Mouse (Mus musculus) midbrain, postnatal 0 days (tissue): ENCODE measurements around the gene Sat2. TPM values are rescaled to one million over a fixed set of nuclear protein-coding genes. Genes with fewer than 3 reads are reported as not detected.
"Not testable (repeated sequence)": the region's sequence is repeated elsewhere in the genome, so short reads cannot be mapped to it uniquely, and the experiment has no call there.

ENCODE experiments used
- ATAC-seq: fragments of 200-750 bp; cut with Nextera tagmentation; 2 replicates; pipeline ENCODE4 v1.8.0; 2017; ENCODE audit warnings: moderate number of reproducible peaks, mild to moderate bottlenecking, moderate TSS enrichment, moderate library complexity; ENCODE audit not compliant: low FRiP score
- DNase-seq: peaks from one replicate; pipeline ENCODE4 v3.0.0-alpha.2; 2015; ENCODE audit warnings: low spot score
- H3K27ac ChIP-seq: fragments of 300-500 bp; sonication (generic); 2 replicates; pipeline ENCODE4 v1.5.1; 2014; ENCODE audit warnings: low read depth, mild to moderate bottlenecking, low read length, mixed read lengths
- H3K27me3 ChIP-seq: fragments of 300-500 bp; sonication (generic); 2 replicates; pipeline ENCODE4 v1.6.1; 2014; ENCODE audit warnings: low read length, control low read depth, mixed read lengths; ENCODE audit not compliant: insufficient read depth
- H3K36me3 ChIP-seq: fragments of 300-500 bp; sonication (generic); 2 replicates; pipeline ENCODE4 v1.6.1; 2014; ENCODE audit warnings: low read length, control low read depth, mixed read lengths; ENCODE audit not compliant: insufficient read depth
- H3K4me1 ChIP-seq: fragments of 300-500 bp; sonication (generic); 2 replicates; pipeline ENCODE4 v1.6.1; 2014; ENCODE audit warnings: mild to moderate bottlenecking, control low read depth, antibody characterized with exemption, low read length, mixed read lengths; ENCODE audit not compliant: insufficient read depth
- H3K4me2 ChIP-seq: fragments of 300-500 bp; sonication (generic); 2 replicates; pipeline ENCODE4 v1.6.1; 2014; ENCODE audit warnings: low read depth, mild to moderate bottlenecking, low read length, mixed read lengths; ENCODE audit not compliant: poor library complexity, severe bottlenecking
- H3K4me3 ChIP-seq: fragments of 300-500 bp; sonication (generic); 2 replicates; pipeline ENCODE4 v1.5.1; 2014; ENCODE audit warnings: low read depth, mild to moderate bottlenecking, low read length, moderate library complexity
- H3K9ac ChIP-seq: fragments of 300-500 bp; sonication (generic); replicated peaks from 2 replicates; pipeline ENCODE4 v1.6.1; 2014; ENCODE audit warnings: mild to moderate bottlenecking, low read length, moderate library complexity, mixed read lengths; ENCODE audit not compliant: poor library complexity, severe bottlenecking
- H3K9me3 ChIP-seq: fragments of 300-500 bp; sonication (generic); 2 replicates; pipeline ENCODE4 v1.6.1; 2016; ENCODE audit warnings: low read length, control low read depth
- CTCF ChIP-seq: IDR thresholded peaks from 2 replicates; pipeline ENCODE4 v1.5.1; 2016; ENCODE audit warnings: antibody characterized with exemption, mild to moderate bottlenecking
- WGBS: fragments of 180-500 bp; shearing (Covaris S2); extraction: QIAGEN DNeasy Blood & Tissue Kit; methylation state at CpG from one replicate; pipeline ENCODE4 v1.1.7; 2014; 5-methylcytosine and 5-hydroxymethylcytosine counted together
- polyA plus RNA-seq: library from polyadenylated mRNA; unstranded; fragments of >200 nt; fragmentation: Nextera tagmentation; extraction: Ambion mirVana; gene quantifications from 2 replicates; pipeline ENCODE4 v1.2.1, GENCODE M21; 2015
- total RNA-seq: library from RNA; depleted of rRNA; stranded (reverse); fragments of >200 nt; gene quantifications from 2 replicates; pipeline ENCODE4 v1.2.3, GENCODE M21; 2014

The Sat2 gene
- total and polyA plus RNA-seq, 2 experiments from 2014 or later, result 13.3 to 29.9 TPM

- ATAC-seq, result no peak
- H3K36me3 ChIP-seq, result no peaks in the 10 kb centered on the region
- no peak overlapping the region for H3K9ac ChIP-seq
- 63% methylated on average over 7 of the region's 7 CpGs for WGBS
- no peak overlapping the region for H3K4me3 ChIP-seq
- no peak overlapping the region for H3K4me2 ChIP-seq
- H3K27ac ChIP-seq, result no peak overlapping the region
- DNase-seq, result no peak
- H3K4me1 ChIP-seq, result 0 out of 2 replicates have a peak, but pooled peaks cover 3% of the 10 kb centered on the region
- TF ChIP-seq CTCF, result no peak
- no peaks in the 10 kb centered on the region for H3K27me3 ChIP-seq
- H3K9me3 ChIP-seq, result no peaks in the 10 kb centered on the region
Measured at GRCm38 (mm10) chr11:69609416-69609815, 12.4 kb upstream of the Sat2 start.

DNA sequence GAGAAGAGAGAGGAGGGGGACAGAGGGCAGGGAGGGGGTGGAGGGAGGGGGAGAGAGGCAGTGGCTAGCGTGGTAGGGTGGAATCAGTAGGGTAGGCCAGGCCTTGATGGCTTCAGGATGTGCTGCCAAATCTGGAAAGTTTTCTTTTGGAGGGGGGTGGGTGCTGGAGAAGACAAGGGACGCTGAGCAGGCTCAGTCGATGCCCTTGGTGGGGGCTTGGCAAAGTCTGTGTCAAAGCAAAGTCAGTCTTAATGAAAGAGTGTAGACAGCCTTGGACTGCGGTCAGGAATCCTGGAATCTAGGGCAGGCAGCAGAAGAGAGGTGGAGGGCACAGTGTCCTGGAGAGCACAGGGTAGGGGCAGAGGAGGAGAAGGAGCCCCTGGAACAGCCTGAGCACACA is 10.9 kb upstream of the Sat2 start:
- Histone ChIP-seq H3K4me1 (0 out of 2 replicates have a peak, but pooled peaks cover 3% of the 10 kb centered on the region), H3K9me3 (no peaks in the 10 kb centered on the region), H3K27me3 (no peaks in the 10 kb centered on the region), H3K36me3 (no peaks in the 10 kb centered on the region), H3K4me3 (no peak overlapping the region), H3K27ac (no peak overlapping the region), H3K4me2 (no peak overlapping the region), H3K9ac (no peak overlapping the region)
- 69% methylated on average over 4 of the region's 4 CpGs for WGBS
- peak; percentile 38; the same call in 1 of the 2 replicates for ATAC-seq
- TF ChIP-seq CTCF, result no peak
- DNase-seq, result peak; percentile 68

DNA sequence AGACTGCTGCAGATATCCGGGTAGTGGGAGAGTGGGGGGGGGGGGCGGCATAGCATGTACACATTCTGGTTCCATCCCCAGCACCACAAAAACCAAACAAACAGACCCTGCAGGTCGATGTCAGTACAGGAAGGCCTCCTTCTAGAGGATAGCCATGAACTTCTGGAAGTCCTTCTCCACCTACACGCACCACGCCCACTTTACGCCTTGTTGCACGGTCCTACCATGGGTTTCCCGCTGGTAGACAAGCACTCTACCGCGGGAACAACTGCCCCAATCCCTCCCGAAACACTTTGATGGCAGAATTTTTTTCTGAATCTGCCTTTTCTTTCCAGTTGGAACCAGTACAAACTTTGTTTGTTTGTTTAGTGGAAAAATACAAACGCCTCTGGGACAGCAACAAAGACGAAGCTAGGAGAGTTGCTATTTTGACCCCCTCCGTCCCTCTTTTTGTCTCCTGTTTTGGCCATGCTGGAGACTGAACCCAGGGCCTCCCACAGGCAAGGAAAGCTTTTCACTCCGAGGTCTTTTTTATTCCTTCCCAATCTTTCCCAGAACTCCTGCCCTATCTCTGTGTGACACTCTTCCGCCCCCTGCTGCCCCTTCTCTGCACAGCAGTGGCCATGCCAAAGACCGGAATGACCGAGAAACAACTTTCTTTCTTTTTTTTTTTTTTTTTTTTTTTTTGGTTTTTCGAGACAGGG is 8.1 kb upstream of the Sat2 start:
- Histone ChIP-seq H3K9ac (no peak overlapping the region), H3K4me2 (no peak overlapping the region), H3K36me3 (no peaks in the 10 kb centered on the region), H3K4me3 (no peak overlapping the region), H3K4me1 (no peaks in the 10 kb centered on the region), H3K27ac (peak overlapping the region; percentile 26; the same call in 1 of the 2 replicates), H3K27me3 (no peaks in the 10 kb centered on the region), H3K9me3 (no peaks in the 10 kb centered on the region)
- peak; percentile 81 for DNase-seq
- ATAC-seq, result no peak
- 7% methylated on average over 19 of the region's 19 CpGs for WGBS
- peak; percentile 78 for TF ChIP-seq CTCF

DNA sequence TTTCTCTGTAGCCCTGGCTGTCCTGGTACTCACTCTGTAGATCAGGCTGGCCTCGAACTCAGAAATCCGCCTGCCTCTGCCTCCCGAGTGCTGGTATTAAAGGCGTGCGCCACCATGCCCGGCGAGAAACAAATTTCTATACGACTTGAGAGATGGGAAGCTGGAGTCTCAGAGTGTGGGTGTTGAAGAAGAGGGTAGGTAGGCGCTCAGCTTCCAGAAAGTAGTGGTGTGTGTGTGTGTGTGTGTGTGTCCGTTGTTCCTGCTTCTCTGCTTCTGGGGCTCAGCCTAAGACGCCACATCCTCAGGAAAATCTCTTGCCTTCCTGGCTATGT is 7.6 kb upstream of the Sat2 start:
- not testable (repeated sequence) for DNase-seq, ATAC-seq, H3K4me1 ChIP-seq, H3K9me3 ChIP-seq, H3K36me3 ChIP-seq, H3K27ac ChIP-seq, H3K27me3 ChIP-seq, H3K4me2 ChIP-seq, H3K9ac ChIP-seq, H3K4me3 ChIP-seq
- 47% methylated on average over 11 of the region's 11 CpGs for WGBS

DNA sequence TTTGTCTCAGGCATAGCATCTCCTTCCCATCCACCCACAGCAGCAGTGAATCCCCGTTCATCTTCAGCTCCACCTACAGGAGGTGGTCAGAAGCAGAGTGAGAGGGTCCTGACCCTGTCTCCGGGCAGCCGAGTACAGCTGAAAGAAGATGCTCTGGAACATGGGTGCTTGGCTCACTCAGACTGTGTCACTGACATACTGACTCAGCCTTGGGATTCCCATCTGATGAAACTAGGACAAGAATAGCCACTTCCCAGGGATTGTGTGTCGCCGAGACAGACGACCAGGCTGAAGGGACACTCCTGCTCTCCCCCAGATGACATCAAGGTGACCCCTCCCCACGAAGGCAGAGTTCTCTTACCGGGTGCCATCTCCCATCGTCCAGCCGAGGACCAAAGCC is 5.0 kb upstream of the Sat2 start:
- WGBS, result 50% methylated on average over 10 of the region's 10 CpGs
- Histone ChIP-seq H3K4me3 (no peak overlapping the region), H3K4me2 (no peak overlapping the region), H3K27me3 (no peaks in the 10 kb centered on the region), H3K36me3 (no peaks in the 10 kb centered on the region), H3K9ac (no peak overlapping the region), H3K27ac (no peak overlapping the region), H3K4me1 (no peaks in the 10 kb centered on the region), H3K9me3 (no peaks in the 10 kb centered on the region)
- ATAC-seq, result no peak
- TF ChIP-seq CTCF, result 0 out of 2 replicates have a peak, but pooled peaks have one; percentile 6
- no peak for DNase-seq

- Histone ChIP-seq H3K9me3 (no peaks in the 10 kb centered on the region), H3K4me2 (no peak within 1 kb of the TSS), H3K9ac (no peak within 1 kb of the TSS), H3K27ac (no peak within 1 kb of the TSS), H3K36me3 (no peaks in the 10 kb centered on the region), H3K4me3 (no peak within 1 kb of the TSS), H3K27me3 (no peaks in the 10 kb centered on the region), H3K4me1 (0 out of 2 replicates have a peak, but pooled peaks cover 2% of the 10 kb centered on the region)
- WGBS, result 80% methylated on average over 5 of the region's 5 CpGs
- TF ChIP-seq CTCF, result no peak
- no peak for DNase-seq
- no peak for ATAC-seq
Measured at GRCm38 (mm10) chr11:69617805-69618204, 4.0 kb upstream of the Sat2 start, which contains the start of gene Shbg. Gene Shbg (minus strand): TSS chr11:69617905.
